28 mouse cellular contexts compared by ENCODE assay signal in the genomic region with DNA sequence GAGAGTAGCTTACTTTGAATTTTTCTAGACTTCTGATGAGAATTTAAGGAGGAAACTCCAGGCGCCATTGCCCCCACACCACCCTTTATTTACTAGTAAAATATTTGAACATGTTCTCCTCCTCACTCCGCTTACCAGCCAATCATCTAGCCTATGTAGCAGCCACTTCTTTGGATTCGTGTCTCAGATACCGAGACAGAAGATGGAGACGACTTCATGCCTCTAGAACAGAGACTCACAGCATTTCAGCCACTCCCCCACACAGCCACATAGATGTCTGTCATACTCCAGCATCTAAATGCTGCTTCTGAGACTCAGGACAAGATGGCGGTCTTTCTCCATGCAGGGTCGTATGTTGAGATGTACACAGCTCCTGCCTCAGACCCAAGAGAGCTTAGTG. TPM values are rescaled to one million over a fixed set of nuclear protein-coding genes. Genes with fewer than 3 reads are reported as not detected.
DNase-seq lines count a peak whose midpoint lies in the region; ATAC-seq and TF ChIP-seq lines count a peak whose summit lies in the region.
"Had no signal": no experiment of that assay in that cellular context is flagged by ENCODE, and none has a peak within 500 bp of the region (broad histone marks: within the 10 kb centered on the region; RNA-seq: fewer than 3 reads in every experiment).

No protein-coding gene starts in this region.

- no peaks in the 10 kb centered on the region for H3K9me3 ChIP-seq in stomach, postnatal 0 days (ENCODE audit: control insufficient read depth, low read length)
- H3K9me3 ChIP-seq: embryonic facial prominence, embryonic 13.5 days; embryonic facial prominence, embryonic 15.5 days; forebrain, embryonic 13.5 days; forebrain, embryonic 15.5 days had no signal

- H3K4me1 ChIP-seq in heart, adult 2 months (ENCODE audit: control insufficient read depth, insufficient read depth, low read length): peaks cover 1% of the 10 kb centered on the region
- H3K4me1 ChIP-seq in stomach, postnatal 0 days (replicated peaks; ENCODE audit: control insufficient read depth, insufficient read depth): no peaks in the 10 kb centered on the region

- no peak overlapping the region for H3K4me2 ChIP-seq in stomach, postnatal 0 days (replicated peaks; ENCODE audit: low read depth)
- H3K4me2 ChIP-seq: embryonic facial prominence, embryonic 13.5 days; embryonic facial prominence, embryonic 15.5 days; forebrain, embryonic 13.5 days; forebrain, embryonic 15.5 days had no signal

- no peak overlapping the region for H3K4me3 ChIP-seq in heart, adult 2 months
- H3K4me3 ChIP-seq in stomach, postnatal 0 days (ENCODE audit: low read depth, low read length): no peak overlapping the region
- H3K4me3 ChIP-seq: embryonic facial prominence, embryonic 13.5 days; embryonic facial prominence, embryonic 15.5 days; forebrain, embryonic 13.5 days; forebrain, embryonic 15.5 days had no signal

- no peaks in the 10 kb centered on the region for H3K36me3 ChIP-seq in heart, adult 2 months (ENCODE audit: control insufficient read depth, insufficient read depth, low read length)
- H3K36me3 ChIP-seq in stomach, postnatal 0 days (ENCODE audit: control insufficient read depth, insufficient read depth, low read length): no peaks in the 10 kb centered on the region
- H3K36me3 ChIP-seq: embryonic facial prominence, embryonic 13.5 days; embryonic facial prominence, embryonic 15.5 days; forebrain, embryonic 15.5 days had no signal

- intact Hi-C loops in heart, adult 2 months (cut with DNase I): no loop called here

- no peak for TF ChIP-seq EP300 in heart, adult 2 months (IDR thresholded peaks at IDR 0.05; ENCODE audit: insufficient read depth, low read depth, low read length)
- TF ChIP-seq EP300 in stomach, postnatal 0 days (optimal IDR thresholded peaks at IDR 0.05): no peak

- H3K79me2 ChIP-seq in heart, adult 2 months (replicated peaks; ENCODE audit: control insufficient read depth, insufficient read depth, low read length): no peaks in the 10 kb centered on the region

- DNase-seq in heart, adult 11 months: peak; percentile 68
- no peak for DNase-seq in heart, adult 2 months
- peak; percentile 12 for DNase-seq in testis, postnatal 10 days (ENCODE audit: low spot score)
- no peak for DNase-seq in testis, postnatal 14 days (ENCODE audit: low spot score)
- DNase-seq in stomach, postnatal 0 days (ENCODE audit: low spot score): peak; percentile 8
- DNase-seq: adrenal gland, postnatal 25 days; cerebellum, adult 11 months; cerebellum, adult 18-20 months; cerebellum, adult 8-10 months; cerebellum, adult 9-11 months; cerebellum, postnatal 14 days; cerebellum, postnatal 36 days; embryo, embryonic 11 days had no signal

- H3K27ac ChIP-seq in heart, adult 2 months: no peak overlapping the region
- H3K27ac ChIP-seq in stomach, postnatal 0 days (replicated peaks): no peak overlapping the region
- H3K27ac ChIP-seq: embryonic facial prominence, embryonic 13.5 days; embryonic facial prominence, embryonic 15.5 days; forebrain, embryonic 13.5 days had no signal

- H3K27me3 ChIP-seq in heart, adult 2 months (ENCODE audit: control insufficient read depth, insufficient read depth, low read length): no peaks in the 10 kb centered on the region
- no peaks in the 10 kb centered on the region for H3K27me3 ChIP-seq in stomach, postnatal 0 days (ENCODE audit: control insufficient read depth, insufficient read depth, low read length)
- H3K27me3 ChIP-seq: embryonic facial prominence, embryonic 13.5 days; embryonic facial prominence, embryonic 15.5 days; forebrain, embryonic 13.5 days; forebrain, embryonic 15.5 days had no signal

- no peak for TF ChIP-seq POLR2A in heart, adult 2 months (IDR thresholded peaks at IDR 0.05; ENCODE audit: insufficient read depth, low read depth, low read length)

- no peak for TF ChIP-seq CTCF in heart, adult 2 months (IDR thresholded peaks at IDR 0.05)
- TF ChIP-seq CTCF in stomach, postnatal 0 days (IDR thresholded peaks at IDR 0.05; ENCODE audit: low read depth): no peak

- 92% methylated on average over 7 of the region's 7 CpGs for WGBS in heart, adult 2 months
- 73% methylated on average over 7 of the region's 7 CpGs for WGBS in stomach, postnatal 0 days

- H3K9ac ChIP-seq in heart, adult 2 months (ENCODE audit: low read depth, low read length): no peak overlapping the region
- H3K9ac ChIP-seq in stomach, postnatal 0 days (ENCODE audit: low read length): no peak overlapping the region
- H3K9ac ChIP-seq: embryonic facial prominence, embryonic 13.5 days; embryonic facial prominence, embryonic 15.5 days; forebrain, embryonic 13.5 days; forebrain, embryonic 15.5 days had no signal

- ATAC-seq in stomach, postnatal 0 days (ENCODE audit: low FRiP score, low TSS enrichment): no peak
- no peak for ATAC-seq in erythroblast, adult 5-6 weeks (replicated peaks; ENCODE audit: low FRiP score, poor library complexity, severe bottlenecking)
- ATAC-seq: forebrain, embryonic 13.5 days; forebrain, embryonic 15.5 days had no signal

RNA-seq across cellular contexts. Expression of gene Btbd1, which starts 12.9 kb away (rescaled TPM):
- 100 to 1,000 TPM; 128 to 146 TPM for total RNA-seq in heart, adult 2 months (2021)
- 50.6 and 118 TPM in 2 replicates for polyA plus RNA-seq in heart, adult 2 months (2012; rRNA removed)
- 37.9 and 40.6 TPM in 2 replicates for polyA plus RNA-seq in stomach, postnatal 0 days (2015; fragmentation: Nextera tagmentation; extraction: Ambion mirVana)
- total RNA-seq in erythroblast, adult 5-6 weeks (2015; ENCODE audit: low replicate concordance): 12.7 and 16.9 TPM in 2 replicates
- 23.1 and 39.8 TPM in 2 replicates for total RNA-seq in erythroblast, adult 5-6 weeks (2017; ENCODE audit: low replicate concordance)

RNA-seq across cellular contexts. Expression of gene Gm10160, which starts 13.5 kb away (rescaled TPM):
- total RNA-seq in heart, adult 2 months (2021): not detected
- polyA plus RNA-seq in heart, adult 2 months (2012; rRNA removed): not detected in 2 replicates
- polyA plus RNA-seq in stomach, postnatal 0 days (2015; fragmentation: Nextera tagmentation; extraction: Ambion mirVana): not detected in 2 replicates
- not detected in 2 replicates for total RNA-seq in erythroblast, adult 5-6 weeks (2015; ENCODE audit: low replicate concordance)
- total RNA-seq in erythroblast, adult 5-6 weeks (2017; ENCODE audit: low replicate concordance): not detected in 2 replicates
- total RNA-seq: adrenal gland, adult 2 months; adrenal gland, postnatal 10 days; adrenal gland, postnatal 25 days; adrenal gland, postnatal 4 days; common myeloid progenitor, adult 5-6 weeks; ES-E14; MEL had no signal
- polyA plus RNA-seq: adrenal gland, adult 2 months; brain, embryonic 14.5 days; C2C12; embryonic facial prominence, embryonic 11.5 days; embryonic facial prominence, embryonic 13.5 days; embryonic facial prominence, embryonic 15.5 days; forebrain, embryonic 11.5 days; forebrain, embryonic 13.5 days; forebrain, embryonic 15.5 days had no signal

RNA-seq across cellular contexts. Expression of gene Tm6sf1, which starts 16.7 kb away (rescaled TPM):
- 10 to 100 TPM in 1 of 2 experiments, 1 to 10 TPM in 1; 9.1 to 12.6 TPM for total RNA-seq in heart, adult 2 months (2021)
- polyA plus RNA-seq in heart, adult 2 months (2012; rRNA removed): 21.4 and 28.5 TPM in 2 replicates
- 5.2 and 5.5 TPM in 2 replicates for polyA plus RNA-seq in stomach, postnatal 0 days (2015; fragmentation: Nextera tagmentation; extraction: Ambion mirVana)
- 35.3 and 48.8 TPM in 2 replicates for total RNA-seq in erythroblast, adult 5-6 weeks (2015; ENCODE audit: low replicate concordance)
- 37.1 and 44.6 TPM in 2 replicates for total RNA-seq in erythroblast, adult 5-6 weeks (2017; ENCODE audit: low replicate concordance)

RNA-seq across cellular contexts. Expression of gene 3110040N11Rik, which starts 52.9 kb away (rescaled TPM):
- 10 to 100 TPM; 22.4 to 26.0 TPM for total RNA-seq in heart, adult 2 months (2021)
- 25.4 and 27.9 TPM in 2 replicates for polyA plus RNA-seq in heart, adult 2 months (2012; rRNA removed)
- polyA plus RNA-seq in stomach, postnatal 0 days (2015; fragmentation: Nextera tagmentation; extraction: Ambion mirVana): 46.2 and 46.7 TPM in 2 replicates
- 29.3 TPM in 1 of 2 replicates, not detected in the other for total RNA-seq in erythroblast, adult 5-6 weeks (2015; ENCODE audit: low replicate concordance)
- 0.51 and 28.7 TPM in 2 replicates for total RNA-seq in erythroblast, adult 5-6 weeks (2017; ENCODE audit: low replicate concordance)

Comparison
In these comparisons a context has a peak if more than half of its experiments do, and no peak if none do; other contexts are left out.
1. DNase-seq: peak in heart, adult 11 months (single experiment), testis, postnatal 10 days (single experiment) and stomach, postnatal 0 days (single experiment); none in heart, adult 2 months (0 of 2) and testis, postnatal 14 days (single experiment).